Mouse (Mus musculus) kidney, postnatal 0 days (tissue): Measurements from ENCODE around the gene Dkc1. TPM values are rescaled to one million over a fixed set of nuclear protein-coding genes. Genes with fewer than 3 reads are reported as not detected.

Source experiments
- ATAC-seq: fragments of 200-750 bp; cut with Nextera tagmentation; replicated peaks from 2 replicates; pipeline ENCODE4 v1.8.0; 2017; ENCODE audit warnings: low read depth, moderate number of reproducible peaks, moderate TSS enrichment, moderate library complexity; ENCODE audit not compliant: low FRiP score
- DNase-seq: peaks from one replicate; pipeline ENCODE4 v3.0.0-alpha.2; 2016; ENCODE audit warnings: low spot score
- H3K27ac ChIP-seq: fragments of 300-500 bp; sonication (generic); 2 replicates; pipeline ENCODE4 v1.5.1; 2014; ENCODE audit warnings: mild to moderate bottlenecking
- H3K27me3 ChIP-seq: fragments of 300-500 bp; sonication (generic); 2 replicates; pipeline ENCODE4 v1.6.1; 2014; ENCODE audit warnings: low read length, mixed read lengths; ENCODE audit not compliant: insufficient read depth
- H3K36me3 ChIP-seq: fragments of 300-500 bp; sonication (generic); 2 replicates; pipeline ENCODE4 v1.6.1; 2014; ENCODE audit warnings: low read length, mixed read lengths; ENCODE audit not compliant: insufficient read depth
- H3K4me1 ChIP-seq: fragments of 300-500 bp; sonication (generic); replicated peaks from 2 replicates; pipeline ENCODE4 v1.6.1; 2014; ENCODE audit warnings: antibody characterized with exemption, low read length, mixed read lengths; ENCODE audit not compliant: insufficient read depth
- H3K4me2 ChIP-seq: fragments of 300-500 bp; sonication (generic); 2 replicates; pipeline ENCODE4 v1.6.1; 2014; ENCODE audit warnings: mild to moderate bottlenecking, low read length, moderate library complexity, mixed read lengths
- H3K4me3 ChIP-seq: fragments of 300-500 bp; sonication (generic); replicated peaks from 2 replicates; pipeline ENCODE4 v1.5.1; 2014; ENCODE audit warnings: low read depth, low read length
- H3K9ac ChIP-seq: fragments of 300-500 bp; sonication (generic); 2 replicates; pipeline ENCODE4 v1.6.1; 2014; ENCODE audit warnings: low read depth, low read length
- H3K9me3 ChIP-seq: fragments of 300-500 bp; sonication (generic); replicated peaks from 2 replicates; pipeline ENCODE4 v1.6.1; 2016; ENCODE audit warnings: low read length, inconsistent platforms, mixed read lengths
- CTCF ChIP-seq: IDR thresholded peaks from 2 replicates; pipeline ENCODE4 v1.5.1; 2016; ENCODE audit warnings: antibody characterized with exemption, low read depth, mild to moderate bottlenecking, moderate library complexity
- WGBS: fragments of 180-500 bp; shearing (Covaris S2); extraction: QIAGEN DNeasy Blood & Tissue Kit; methylation state at CpG from one replicate; pipeline ENCODE4 v1.1.7; 2014; 5-methylcytosine and 5-hydroxymethylcytosine counted together
- polyA plus RNA-seq: library from polyadenylated mRNA; unstranded; fragments of >200 nt; fragmentation: Nextera tagmentation; extraction: Ambion mirVana; gene quantifications from 2 replicates; pipeline ENCODE4 v1.2.1, GENCODE M21; 2015

The Dkc1 gene
- 64.3 and 82.5 TPM in 2 replicates for polyA plus RNA-seq

DNA sequence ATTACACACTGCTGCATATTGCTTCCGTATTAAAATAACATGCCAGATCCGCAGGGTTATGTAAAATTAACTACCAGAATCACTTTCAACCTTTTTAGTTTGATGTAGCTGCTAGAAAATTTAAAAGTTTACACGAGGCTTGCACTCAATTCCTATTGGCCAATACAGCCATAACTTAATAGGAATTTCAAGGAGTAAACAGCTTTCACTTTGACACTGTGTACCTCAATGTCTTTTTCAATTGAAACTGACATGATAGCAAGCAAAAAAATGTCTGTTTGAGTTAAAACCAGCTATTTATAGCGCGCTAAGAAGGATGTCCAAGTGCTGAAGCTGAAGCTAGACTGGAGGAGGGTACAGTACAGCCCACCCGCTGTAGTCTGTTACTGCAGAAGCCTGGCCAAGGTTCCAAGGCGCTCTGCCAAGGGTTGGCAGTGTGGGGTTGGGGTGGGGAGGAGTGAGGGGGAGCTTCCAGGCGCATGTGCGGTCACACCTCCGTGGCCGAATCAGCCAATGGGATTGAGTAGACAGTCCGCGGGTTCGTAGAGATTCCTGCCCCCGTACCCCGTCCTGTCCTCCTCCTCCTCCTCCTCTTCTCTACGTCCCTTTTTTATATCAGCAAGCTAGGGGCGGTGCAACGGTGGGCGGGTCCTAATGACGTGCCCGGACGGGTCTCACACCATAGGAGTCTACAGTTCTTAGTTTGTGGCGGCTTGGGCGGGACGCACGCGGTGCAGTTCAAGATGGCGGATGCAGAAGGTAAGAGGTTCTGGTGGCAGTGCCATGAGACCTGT lies at the start of gene Dkc1:
Gene Dkc1 (plus strand): TSS at position 486 of the 794 bp plus-strand sequence.
- WGBS = 34% methylated on average over 29 of the region's 29 CpGs
- peak within 1 kb of the TSS; percentile 52 for H3K9ac ChIP-seq
- H3K36me3 ChIP-seq = no peaks in the 10 kb centered on the region
- peak; percentile 94 for DNase-seq
- H3K9me3 ChIP-seq = no peaks in the 10 kb centered on the region
- no peaks in the 10 kb centered on the region for H3K27me3 ChIP-seq
- peak within 1 kb of the TSS; percentile 47 for H3K4me3 ChIP-seq
- peak within 1 kb of the TSS; percentile 65 for H3K4me2 ChIP-seq
- no peak for TF ChIP-seq CTCF
- peak; percentile 100 for ATAC-seq
- H3K4me1 ChIP-seq = no peaks in the 10 kb centered on the region
- peak within 1 kb of the TSS; percentile 64 for H3K27ac ChIP-seq

GRCm38 (mm10) chrX:75045931-75046330 lies 49.7 kb upstream of the Dkc1 start:
- H3K36me3 ChIP-seq = no peaks in the 10 kb centered on the region
- H3K4me3 ChIP-seq = no peak overlapping the region
- no peak overlapping the region for H3K9ac ChIP-seq
- no peak overlapping the region for H3K4me2 ChIP-seq
- H3K27ac ChIP-seq = no peak overlapping the region
- H3K27me3 ChIP-seq = no peaks in the 10 kb centered on the region
- no peaks in the 10 kb centered on the region for H3K9me3 ChIP-seq
- DNase-seq (no peak), ATAC-seq (no peak)
- H3K4me1 ChIP-seq = no peaks in the 10 kb centered on the region
- TF ChIP-seq CTCF = no peak
- 81% methylated on average over 1 of the region's 1 CpGs for WGBS

DNA sequence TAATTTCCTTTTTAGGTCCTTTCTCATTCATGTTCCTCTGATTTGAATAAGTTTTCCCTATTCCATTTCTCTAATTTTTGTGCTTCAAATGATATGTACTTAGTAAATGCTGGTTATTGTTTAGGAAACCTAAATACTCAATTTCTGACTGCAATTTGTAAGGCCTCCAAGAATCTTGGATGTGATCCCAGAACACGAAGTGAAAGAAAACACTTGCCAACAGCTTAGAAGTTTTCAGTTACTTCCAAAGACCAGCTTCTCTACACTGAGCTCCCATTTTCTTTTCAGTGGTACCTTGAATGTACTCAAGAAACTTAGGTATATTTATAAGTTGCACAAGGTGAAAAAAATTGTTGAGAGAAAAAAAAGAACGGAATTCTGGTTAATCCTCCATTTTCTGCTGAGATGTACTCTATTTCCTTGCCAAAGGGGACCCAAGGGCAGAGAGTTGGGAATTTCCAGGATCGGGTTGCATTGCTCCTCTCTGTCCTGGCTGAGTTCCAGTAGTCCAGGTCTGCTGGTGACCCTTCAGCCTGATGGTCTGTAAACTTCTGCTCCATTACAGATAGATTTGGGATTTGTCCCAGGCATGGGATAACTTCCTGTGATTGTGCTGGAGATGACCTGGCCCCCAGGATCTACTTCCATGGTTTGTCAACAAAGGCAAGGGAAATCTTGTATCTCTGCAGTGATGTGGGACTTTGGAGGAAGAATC lies 48.6 kb upstream of the Dkc1 start:
- H3K27me3 ChIP-seq = no peaks in the 10 kb centered on the region
- 0 out of 2 replicates have a peak overlapping the region, but pooled peaks have one; percentile 15 for H3K4me2 ChIP-seq
- no peak for TF ChIP-seq CTCF
- no peaks in the 10 kb centered on the region for H3K36me3 ChIP-seq
- no peak overlapping the region for H3K4me3 ChIP-seq
- WGBS = 59% methylated on average over 3 of the region's 3 CpGs
- no peaks in the 10 kb centered on the region for H3K9me3 ChIP-seq
- no peak overlapping the region for H3K27ac ChIP-seq
- H3K4me1 ChIP-seq = no peaks in the 10 kb centered on the region
- DNase-seq (peak; percentile 26), ATAC-seq (no peak)
- no peak overlapping the region for H3K9ac ChIP-seq

DNA sequence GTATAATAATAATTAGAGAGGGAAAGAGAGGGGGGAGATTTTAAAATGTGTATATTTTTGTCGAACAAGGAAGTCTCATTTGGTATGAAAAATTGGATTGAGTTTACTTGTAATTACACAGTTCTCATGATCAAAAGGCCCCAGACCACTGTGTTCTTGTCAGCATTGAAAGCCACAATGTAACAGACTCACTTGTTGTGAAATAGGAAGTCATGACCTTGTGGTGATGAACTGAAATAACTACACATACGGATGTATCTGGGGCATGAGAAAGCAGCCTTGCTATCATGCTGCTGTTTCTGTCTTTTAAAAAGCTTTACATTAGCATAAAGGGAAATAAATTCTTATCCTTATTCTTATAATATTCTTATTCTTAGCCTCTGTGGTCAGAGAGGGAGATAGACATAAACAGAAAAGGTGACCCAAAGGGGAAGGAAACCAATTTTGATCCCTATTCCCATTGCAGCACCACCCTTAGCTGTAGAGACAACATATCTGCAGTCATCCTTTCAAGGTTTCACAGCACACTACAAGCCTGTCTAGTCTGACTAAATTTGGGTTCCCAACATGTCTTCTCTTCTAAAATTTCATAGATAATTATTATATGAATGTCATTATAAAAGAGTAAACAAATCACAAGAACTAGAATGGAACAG lies 39.4 kb upstream of the Dkc1 start:
- WGBS = 88% methylated on average over 2 of the region's 2 CpGs
- Histone ChIP-seq H3K4me1 (no peaks in the 10 kb centered on the region), H3K27ac (no peak overlapping the region), H3K9ac (no peak overlapping the region), H3K9me3 (no peaks in the 10 kb centered on the region), H3K27me3 (no peaks in the 10 kb centered on the region), H3K4me3 (no peak overlapping the region), H3K4me2 (no peak overlapping the region), H3K36me3 (no peaks in the 10 kb centered on the region)
- no peak for TF ChIP-seq CTCF
- ATAC-seq = no peak
- no peak for DNase-seq

- Histone ChIP-seq H3K4me1 (no peaks in the 10 kb centered on the region), H3K27me3 (no peaks in the 10 kb centered on the region), H3K36me3 (no peaks in the 10 kb centered on the region), H3K9me3 (no peaks in the 10 kb centered on the region), H3K4me2 (no peak overlapping the region), H3K4me3 (no peak overlapping the region), H3K9ac (no peak overlapping the region), H3K27ac (no peak overlapping the region)
- no peak for DNase-seq
- peak; percentile 23; the same call in 1 of the 2 replicates for TF ChIP-seq CTCF
- 52% methylated on average over 2 of the region's 2 CpGs for WGBS
- ATAC-seq = no peak
Observed at GRCm38 (mm10) chrX:75082351-75082750, 13.3 kb upstream of the Dkc1 start.
